Mouse (Mus musculus): ENCODE data around the gene Nck1.

DNA sequence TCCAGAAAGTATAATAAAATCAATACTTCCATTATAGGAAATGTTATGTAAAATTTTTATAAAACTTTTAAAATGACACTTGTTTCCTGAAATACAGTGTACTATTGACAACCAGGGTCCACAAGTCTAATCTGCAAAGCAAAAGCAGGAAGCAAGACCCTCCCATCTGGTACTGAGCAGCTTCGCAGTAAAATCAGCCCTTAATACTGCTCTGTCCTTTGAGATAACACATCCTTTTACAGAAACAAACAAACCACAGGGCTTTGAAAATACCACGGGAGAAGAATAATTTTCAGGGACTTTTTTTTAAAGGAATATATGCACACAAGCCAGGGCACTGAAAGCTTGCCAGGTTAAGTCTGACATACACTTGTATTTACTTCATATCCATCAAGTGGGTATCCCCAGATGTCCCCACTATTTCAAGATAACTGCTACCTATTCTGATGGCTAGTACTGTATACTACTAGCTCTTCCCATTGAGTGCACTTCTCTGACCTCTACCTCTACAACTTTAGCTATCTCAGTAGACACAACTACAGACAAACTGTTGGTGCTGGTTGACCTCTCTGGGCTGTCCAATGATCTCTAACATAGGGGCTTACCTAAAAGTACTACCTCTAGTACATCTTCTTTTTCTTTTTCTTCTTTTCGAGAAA, 13.0 kb downstream of the Nck1 start:
- TF ChIP-seq CTCF (IDR thresholded peaks at IDR 0.05; ENCODE audit: low read depth) (no peak), EP300 (IDR thresholded peaks at IDR 0.05; ENCODE audit: low read depth) (no peak)
